Mouse (Mus musculus): Measurements from ENCODE around the gene Klk1b11. TPM values are rescaled to one million over a fixed set of nuclear protein-coding genes. Genes with fewer than 3 reads are reported as not detected.
"Not testable (repeated sequence)": the region's sequence is repeated elsewhere in the genome, so short reads cannot be mapped to it uniquely, and the experiment has no call there.

Klk1b11 gene
- total and polyA plus RNA-seq, 2 experiments, result not detected

DNA sequence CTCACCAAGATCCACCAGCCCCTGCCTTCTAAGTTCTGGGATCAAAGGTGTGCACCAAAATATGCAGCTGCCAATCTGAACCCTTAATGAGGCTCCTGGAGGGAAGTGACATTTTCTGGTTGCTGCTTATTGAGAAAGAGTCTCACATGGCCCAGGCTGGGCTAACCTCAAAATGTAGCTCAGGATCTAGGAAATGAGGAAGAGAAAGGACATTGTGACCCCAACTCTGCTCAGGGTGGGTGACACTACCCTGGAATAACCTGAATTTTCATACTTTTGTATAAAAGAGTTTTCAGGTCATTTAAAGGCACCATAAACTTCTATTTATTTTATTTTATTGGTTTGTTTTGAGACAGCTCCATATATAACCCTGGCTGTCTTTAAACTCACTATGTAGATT, 10.0 kb upstream of the Klk1b11 start:
- Histone ChIP-seq H3K36me3 (ENCODE audit: control insufficient read depth, insufficient read depth, low read length) (no peaks in the 10 kb centered on the region), H3K27me3 (ENCODE audit: control insufficient read depth, insufficient read depth, low read length) (no peaks in the 10 kb centered on the region), H3K27ac (replicated peaks; ENCODE audit: insufficient read depth, low read depth, low read length) (no peak overlapping the region), H3K4me3 (ENCODE audit: insufficient read depth, low read depth, low read length) (no peak overlapping the region), H3K79me2 (ENCODE audit: control insufficient read depth, insufficient read depth, low read length) (no peaks in the 10 kb centered on the region), H3K9ac (ENCODE audit: low read depth, low read length) (no peak overlapping the region), H3K4me1 (ENCODE audit: control insufficient read depth, insufficient read depth, low read length) (no peaks in the 10 kb centered on the region)
- no peak for DNase-seq (ENCODE audit: extremely low read depth, low read depth, low spot score)
- TF ChIP-seq POLR2A (IDR thresholded peaks at IDR 0.05; ENCODE audit: extremely low read depth, insufficient read depth, low read length), result no peak

DNA sequence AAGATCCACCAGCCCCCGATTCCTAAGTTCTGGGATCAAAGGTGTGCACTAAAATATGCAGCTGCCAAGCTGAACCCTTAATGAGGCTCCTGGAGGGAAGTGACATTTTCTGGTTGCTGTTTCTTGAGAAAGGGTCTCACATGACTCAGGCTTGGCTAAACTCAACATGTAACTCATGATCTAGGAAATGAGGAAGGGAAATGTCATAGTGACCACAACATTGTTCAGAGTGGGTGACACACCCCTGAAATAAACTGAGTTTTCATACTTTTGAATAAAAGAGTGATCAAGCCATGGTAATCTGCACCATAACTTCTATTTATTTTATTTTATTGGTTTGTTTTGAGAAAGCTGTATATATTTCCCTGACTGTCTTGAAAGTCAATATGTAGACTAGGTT, 856 bp upstream of the Klk1b11 start:
- not testable (repeated sequence) for H3K9ac ChIP-seq (ENCODE audit: low read depth, low read length); H3K27me3 ChIP-seq (ENCODE audit: control insufficient read depth, insufficient read depth, low read length); H3K4me3 ChIP-seq (ENCODE audit: insufficient read depth, low read depth, low read length); DNase-seq (ENCODE audit: extremely low read depth, low read depth, low spot score); H3K36me3 ChIP-seq (ENCODE audit: control insufficient read depth, insufficient read depth, low read length); H3K27ac ChIP-seq (replicated peaks; ENCODE audit: insufficient read depth, low read depth, low read length); H3K79me2 ChIP-seq (ENCODE audit: control insufficient read depth, insufficient read depth, low read length); H3K4me1 ChIP-seq (ENCODE audit: control insufficient read depth, insufficient read depth, low read length)
- 71% methylated on average over 1 of the region's 1 CpGs for WGBS

DNA sequence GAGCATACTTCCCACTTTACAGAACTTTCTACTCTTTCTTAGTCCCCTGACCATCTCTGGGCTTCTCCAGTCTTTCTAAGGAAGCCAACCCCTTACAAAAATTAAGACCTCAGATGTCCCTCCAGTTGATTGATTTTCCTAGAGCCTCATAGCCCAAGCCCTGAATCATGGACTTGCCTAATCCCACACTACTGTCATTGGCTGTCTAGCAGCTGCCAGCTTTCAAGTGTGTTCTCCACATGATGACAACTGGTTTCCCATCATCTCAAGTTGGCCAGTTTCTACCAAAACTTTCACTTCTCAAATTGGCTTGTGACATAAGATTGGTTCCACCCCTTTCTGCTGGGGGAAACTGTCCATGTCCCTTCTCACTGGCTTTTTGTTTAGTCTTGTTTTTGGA, 9.2 kb downstream of the Klk1b11 start:
- no peaks in the 10 kb centered on the region for H3K36me3 ChIP-seq (ENCODE audit: control insufficient read depth, insufficient read depth, low read length)
- H3K4me1 ChIP-seq (ENCODE audit: control insufficient read depth, insufficient read depth, low read length), result no peaks in the 10 kb centered on the region
- no peak overlapping the region for H3K4me3 ChIP-seq (ENCODE audit: insufficient read depth, low read depth, low read length)
- H3K27ac ChIP-seq (replicated peaks; ENCODE audit: insufficient read depth, low read depth, low read length), result no peak overlapping the region
- H3K27me3 ChIP-seq (ENCODE audit: control insufficient read depth, insufficient read depth, low read length), result no peaks in the 10 kb centered on the region
- no peak overlapping the region for H3K9ac ChIP-seq (ENCODE audit: low read depth, low read length)
- no peak for DNase-seq (ENCODE audit: extremely low read depth, low read depth, low spot score)
- no peaks in the 10 kb centered on the region for H3K79me2 ChIP-seq (ENCODE audit: control insufficient read depth, insufficient read depth, low read length)
- TF ChIP-seq POLR2A (IDR thresholded peaks at IDR 0.05; ENCODE audit: extremely low read depth, insufficient read depth, low read length), result no peak
- no peak for TF ChIP-seq CTCF (IDR thresholded peaks at IDR 0.05; ENCODE audit: low read depth, low read length)

DNA sequence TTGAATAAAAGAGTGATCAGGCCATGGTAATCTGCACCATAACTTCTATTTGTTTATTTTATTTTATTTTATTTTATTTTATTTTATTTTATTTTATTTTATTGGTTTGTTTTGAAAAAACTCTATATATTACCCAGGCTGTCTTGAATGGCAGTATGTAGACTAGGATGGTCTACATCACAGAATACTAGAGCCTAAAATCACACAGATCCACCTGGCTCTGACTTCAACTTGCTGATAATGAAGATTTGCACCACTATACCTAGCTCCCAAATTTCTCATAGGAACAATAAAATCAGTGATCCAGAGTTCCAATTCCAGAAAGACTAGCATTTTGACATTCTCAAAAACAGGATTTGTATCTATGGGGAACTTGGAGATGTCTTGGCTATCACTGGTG, 16.2 kb downstream of the Klk1b11 start, which contains the start of gene Klk1b26:
Gene Klk1b26 (plus strand): TSS at position 301 of the 400 bp plus-strand sequence.
- not testable (repeated sequence) for H3K27ac ChIP-seq (replicated peaks; ENCODE audit: insufficient read depth, low read depth, low read length); H3K27me3 ChIP-seq (ENCODE audit: control insufficient read depth, insufficient read depth, low read length); H3K4me3 ChIP-seq (ENCODE audit: insufficient read depth, low read depth, low read length); DNase-seq (ENCODE audit: extremely low read depth, low read depth, low spot score); H3K4me1 ChIP-seq (ENCODE audit: control insufficient read depth, insufficient read depth, low read length); H3K9ac ChIP-seq (ENCODE audit: low read depth, low read length); H3K79me2 ChIP-seq (ENCODE audit: control insufficient read depth, insufficient read depth, low read length); H3K36me3 ChIP-seq (ENCODE audit: control insufficient read depth, insufficient read depth, low read length)

DNA sequence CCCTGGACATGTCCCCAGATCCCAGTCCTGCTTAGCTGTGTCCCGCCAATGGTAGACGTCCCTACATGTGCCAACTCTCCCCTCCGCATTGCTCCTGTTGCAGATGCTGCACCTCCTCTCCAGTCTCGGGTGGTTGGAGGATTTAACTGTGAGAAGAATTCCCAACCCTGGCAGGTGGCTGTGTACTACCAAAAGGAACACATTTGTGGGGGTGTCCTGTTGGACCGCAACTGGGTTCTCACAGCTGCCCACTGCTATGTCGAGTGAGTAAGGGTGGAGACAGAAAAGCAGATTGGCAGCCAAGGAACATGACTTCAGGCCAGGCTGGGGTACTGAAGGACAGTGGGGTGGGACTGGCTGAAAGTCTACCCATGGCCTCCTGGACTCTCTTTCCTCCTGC, 19.0 kb downstream of the Klk1b11 start:
- H3K4me1 ChIP-seq (ENCODE audit: control insufficient read depth, insufficient read depth, low read length); H3K79me2 ChIP-seq (ENCODE audit: control insufficient read depth, insufficient read depth, low read length); H3K27ac ChIP-seq (replicated peaks; ENCODE audit: insufficient read depth, low read depth, low read length); H3K36me3 ChIP-seq (ENCODE audit: control insufficient read depth, insufficient read depth, low read length); H3K4me3 ChIP-seq (ENCODE audit: insufficient read depth, low read depth, low read length); H3K27me3 ChIP-seq (ENCODE audit: control insufficient read depth, insufficient read depth, low read length); H3K9ac ChIP-seq (ENCODE audit: low read depth, low read length); DNase-seq (ENCODE audit: extremely low read depth, low read depth, low spot score): not testable (repeated sequence)
- 77% methylated on average over 6 of the region's 6 CpGs for WGBS

DNA sequence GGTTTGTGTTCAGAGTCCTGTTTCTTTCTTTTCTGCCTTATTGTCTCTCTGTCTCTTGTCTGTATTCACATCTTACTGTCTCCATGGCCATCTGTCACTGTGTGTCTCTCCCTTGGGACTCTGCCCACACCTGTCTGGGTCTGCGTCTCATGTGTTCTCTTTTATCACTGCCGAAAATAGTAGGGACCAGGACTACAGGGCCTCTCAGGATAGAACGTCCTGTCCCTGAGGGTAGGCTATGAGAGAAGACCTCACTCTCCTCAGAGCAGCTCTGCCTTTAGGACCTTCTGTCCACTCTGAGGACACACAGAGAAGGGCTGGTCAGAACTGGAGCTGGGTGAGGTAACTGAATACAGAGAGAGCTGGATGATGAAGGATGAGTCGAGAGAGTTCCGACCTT, 19.4 kb downstream of the Klk1b11 start:
- Histone ChIP-seq H3K27ac (replicated peaks; ENCODE audit: insufficient read depth, low read depth, low read length) (no peak overlapping the region), H3K79me2 (ENCODE audit: control insufficient read depth, insufficient read depth, low read length) (no peaks in the 10 kb centered on the region), H3K36me3 (ENCODE audit: control insufficient read depth, insufficient read depth, low read length) (no peaks in the 10 kb centered on the region), H3K27me3 (ENCODE audit: control insufficient read depth, insufficient read depth, low read length) (no peaks in the 10 kb centered on the region), H3K4me1 (ENCODE audit: control insufficient read depth, insufficient read depth, low read length) (no peaks in the 10 kb centered on the region), H3K9ac (ENCODE audit: low read depth, low read length) (no peak overlapping the region), H3K4me3 (ENCODE audit: insufficient read depth, low read depth, low read length) (no peak overlapping the region)
- DNase-seq (ENCODE audit: extremely low read depth, low read depth, low spot score), result no peak
- TF ChIP-seq CTCF (IDR thresholded peaks at IDR 0.05; ENCODE audit: low read depth, low read length), result no peak
- TF ChIP-seq POLR2A (IDR thresholded peaks at IDR 0.05; ENCODE audit: extremely low read depth, insufficient read depth, low read length), result no peak
- WGBS, result 78% methylated on average over 5 of the region's 5 CpGs

Other genes with a start within 250 kb of the Klk1b11 start
- not detected in 2 replicates for gene Klk12, start 227.0 kb upstream of the Klk1b11 start, total RNA-seq (2014; rRNA removed)
- gene Klk12, start 227.0 kb upstream of the Klk1b11 start, polyA plus RNA-seq (2012; rRNA removed), result not detected in 2 replicates
- not detected in 2 replicates for gene Klk11, start 221.3 kb upstream of the Klk1b11 start, total RNA-seq (2014; rRNA removed)
- gene Klk11, start 221.3 kb upstream of the Klk1b11 start, polyA plus RNA-seq (2012; rRNA removed), result not detected in 2 replicates
- not detected in 2 replicates for gene Klk10, start 214.8 kb upstream of the Klk1b11 start, total RNA-seq (2014; rRNA removed)
- not detected in 2 replicates for gene Klk10, start 214.8 kb upstream of the Klk1b11 start, polyA plus RNA-seq (2012; rRNA removed)
- not detected in 2 replicates for gene Klk9, start 204.0 kb upstream of the Klk1b11 start, total RNA-seq (2014; rRNA removed)
- not detected in 2 replicates for gene Klk9, start 204.0 kb upstream of the Klk1b11 start, polyA plus RNA-seq (2012; rRNA removed)
- gene Klk8, start 198.3 kb upstream of the Klk1b11 start, total RNA-seq (2014; rRNA removed), result 0.65 and 1.1 TPM in 2 replicates
- 0.31 TPM in 1 of 2 replicates, not detected in the other for gene Klk8, start 198.3 kb upstream of the Klk1b11 start, polyA plus RNA-seq (2012; rRNA removed)
- gene Klk7, start 184.6 kb upstream of the Klk1b11 start, total RNA-seq (2014; rRNA removed), result not detected in 2 replicates
- gene Klk7, start 184.6 kb upstream of the Klk1b11 start, polyA plus RNA-seq (2012; rRNA removed), result not detected in 2 replicates
- gene Klk6, start 171.4 kb upstream of the Klk1b11 start, total RNA-seq (2014; rRNA removed), result not detected in 2 replicates
- gene Klk6, start 171.4 kb upstream of the Klk1b11 start, polyA plus RNA-seq (2012; rRNA removed), result not detected in 2 replicates
- not detected in 2 replicates for gene Klk5, start 153.9 kb upstream of the Klk1b11 start, total RNA-seq (2014; rRNA removed)
- not detected in 2 replicates for gene Klk5, start 153.9 kb upstream of the Klk1b11 start, polyA plus RNA-seq (2012; rRNA removed)
- gene Klk4, start 114.7 kb upstream of the Klk1b11 start, total RNA-seq (2014; rRNA removed), result not detected in 2 replicates
- gene Klk4, start 114.7 kb upstream of the Klk1b11 start, polyA plus RNA-seq (2012; rRNA removed), result not detected in 2 replicates
- not detected in 2 replicates for gene Klk15, start 62.1 kb upstream of the Klk1b11 start, total RNA-seq (2014; rRNA removed)
- not detected in 2 replicates for gene Klk15, start 62.1 kb upstream of the Klk1b11 start, polyA plus RNA-seq (2012; rRNA removed)
- gene Klk1b8, start 45.2 kb upstream of the Klk1b11 start, total RNA-seq (2014; rRNA removed), result not detected in 2 replicates
- gene Klk1b8, start 45.2 kb upstream of the Klk1b11 start, polyA plus RNA-seq (2012; rRNA removed), result not detected in 2 replicates
- not detected in 2 replicates for gene Klk1b1, start 29.1 kb upstream of the Klk1b11 start, total RNA-seq (2014; rRNA removed)
- not detected in 2 replicates for gene Klk1b1, start 29.1 kb upstream of the Klk1b11 start, polyA plus RNA-seq (2012; rRNA removed)
- gene Klk1b9, start 19.8 kb upstream of the Klk1b11 start, total RNA-seq (2014; rRNA removed), result not detected in 2 replicates
- gene Klk1b9, start 19.8 kb upstream of the Klk1b11 start, polyA plus RNA-seq (2012; rRNA removed), result not detected in 2 replicates
- gene Klk1b26, start 16.3 kb downstream of the Klk1b11 start, total RNA-seq (2014; rRNA removed), result not detected in 2 replicates
- gene Klk1b26, start 16.3 kb downstream of the Klk1b11 start, polyA plus RNA-seq (2012; rRNA removed), result not detected in 2 replicates
- gene Klk1b27, start 56.4 kb downstream of the Klk1b11 start, total RNA-seq (2014; rRNA removed), result not detected in 2 replicates
- gene Klk1b27, start 56.4 kb downstream of the Klk1b11 start, polyA plus RNA-seq (2012; rRNA removed), result 0.10 TPM in 1 of 2 replicates, not detected in the other
- not detected in 2 replicates for gene Klk1b21, start 106.5 kb downstream of the Klk1b11 start, total RNA-seq (2014; rRNA removed)
- not detected in 2 replicates for gene Klk1b21, start 106.5 kb downstream of the Klk1b11 start, polyA plus RNA-seq (2012; rRNA removed)
- gene Klk1b22, start 116.8 kb downstream of the Klk1b11 start, total RNA-seq (2014; rRNA removed), result not detected in 2 replicates
- 0.51 TPM in 1 of 2 replicates, not detected in the other for gene Klk1b22, start 116.8 kb downstream of the Klk1b11 start, polyA plus RNA-seq (2012; rRNA removed)
- not detected in 2 replicates for gene Klk1b16, start 140.9 kb downstream of the Klk1b11 start, total RNA-seq (2014; rRNA removed)
- gene Klk1b16, start 140.9 kb downstream of the Klk1b11 start, polyA plus RNA-seq (2012; rRNA removed), result not detected in 2 replicates
- not detected in 2 replicates for gene Klk1b24, start 192.4 kb downstream of the Klk1b11 start, total RNA-seq (2014; rRNA removed)
- not detected in 2 replicates for gene Klk1b24, start 192.4 kb downstream of the Klk1b11 start, polyA plus RNA-seq (2012; rRNA removed)
- not detected in 2 replicates for gene Klk1b3, start 202.3 kb downstream of the Klk1b11 start, total RNA-seq (2014; rRNA removed)
- gene Klk1b3, start 202.3 kb downstream of the Klk1b11 start, polyA plus RNA-seq (2012; rRNA removed), result not detected in 2 replicates
- 2.0 and 2.6 TPM in 2 replicates for gene Klk1b4, start 211.6 kb downstream of the Klk1b11 start, total RNA-seq (2014; rRNA removed)
- gene Klk1b4, start 211.6 kb downstream of the Klk1b11 start, polyA plus RNA-seq (2012; rRNA removed), result 4.5 and 7.4 TPM in 2 replicates
- gene Klk1b5, start 220.1 kb downstream of the Klk1b11 start, total RNA-seq (2014; rRNA removed), result 0.28 TPM in 1 of 2 replicates, not detected in the other
- not detected in 2 replicates for gene Klk1b5, start 220.1 kb downstream of the Klk1b11 start, polyA plus RNA-seq (2012; rRNA removed)
- 2.2 and 11.1 TPM in 2 replicates for gene Klk1, start 229.5 kb downstream of the Klk1b11 start, total RNA-seq (2014; rRNA removed)
- 0.57 and 1.9 TPM in 2 replicates for gene Klk1, start 229.5 kb downstream of the Klk1b11 start, polyA plus RNA-seq (2012; rRNA removed)
- not detected in 2 replicates for gene Gm36864, start 240.3 kb downstream of the Klk1b11 start, total RNA-seq (2014; rRNA removed)
- gene Gm36864, start 240.3 kb downstream of the Klk1b11 start, polyA plus RNA-seq (2012; rRNA removed), result not detected in 2 replicates

All from liver, adult 2 months (tissue).